Mouse (Mus musculus): Measurements from ENCODE around the gene Zfand2b. TPM values are rescaled to one million over a fixed set of nuclear protein-coding genes. Genes with fewer than 3 reads are reported as not detected.

Gene Zfand2b
- polyA plus RNA-seq, 1 experiment from 2014 or later = 36.7 TPM

- no peak overlapping the region for H3K9ac ChIP-seq
- H3K4me1 ChIP-seq (replicated peaks; ENCODE audit: control insufficient read depth, insufficient read depth, low read length) = peaks cover 11% of the 10 kb centered on the region
- peaks cover 47% of the 10 kb centered on the region for H3K36me3 ChIP-seq (replicated peaks; ENCODE audit: control insufficient read depth, insufficient read depth)
- H3K27ac ChIP-seq = no peak overlapping the region
- DNase-seq (ENCODE audit: low spot score) = no peak
- H3K27me3 ChIP-seq (ENCODE audit: control insufficient read depth, insufficient read depth, low read length) = no peaks in the 10 kb centered on the region
- ATAC-seq (ENCODE audit: low FRiP score) = no peak
- H3K9me3 ChIP-seq (ENCODE audit: control insufficient read depth, low read length) = no peaks in the 10 kb centered on the region
- no peak overlapping the region for H3K4me3 ChIP-seq (replicated peaks; ENCODE audit: low read length)
- H3K4me2 ChIP-seq (replicated peaks) = no peak overlapping the region
- WGBS = 93% methylated on average over 2 of the region's 2 CpGs
Measured at GRCm38 (mm10) chr1:75138448-75138847, 30.0 kb upstream of the Zfand2b start.

- no peaks in the 10 kb centered on the region for H3K27me3 ChIP-seq (ENCODE audit: control insufficient read depth, insufficient read depth, low read length)
- H3K4me1 ChIP-seq (replicated peaks; ENCODE audit: control insufficient read depth, insufficient read depth, low read length) = peaks cover 22% of the 10 kb centered on the region
- no peaks in the 10 kb centered on the region for H3K9me3 ChIP-seq (ENCODE audit: control insufficient read depth, low read length)
- H3K36me3 ChIP-seq (replicated peaks; ENCODE audit: control insufficient read depth, insufficient read depth) = peaks cover 57% of the 10 kb centered on the region
- peak overlapping the region; percentile 85 for H3K4me3 ChIP-seq (replicated peaks; ENCODE audit: low read length)
- DNase-seq (ENCODE audit: low spot score) (no peak), ATAC-seq (ENCODE audit: low FRiP score) (no peak)
- peak overlapping the region; percentile 96; the same call in 1 of the 2 replicates for H3K27ac ChIP-seq
- H3K9ac ChIP-seq = peak overlapping the region; percentile 96
- peak overlapping the region; percentile 82 for H3K4me2 ChIP-seq (replicated peaks)
- 56% methylated on average over 4 of the region's 4 CpGs for WGBS
Measured at GRCm38 (mm10) chr1:75140601-75141190, 27.8 kb upstream of the Zfand2b start.

GRCm38 (mm10) chr1:75141486-75142190, 26.8 kb upstream of the Zfand2b start:
- Histone ChIP-seq H3K27ac (peak overlapping the region; percentile 96), H3K9ac (peak overlapping the region; percentile 96), H3K27me3 (ENCODE audit: control insufficient read depth, insufficient read depth, low read length) (no peaks in the 10 kb centered on the region), H3K4me1 (replicated peaks; ENCODE audit: control insufficient read depth, insufficient read depth, low read length) (peaks cover 22% of the 10 kb centered on the region), H3K36me3 (replicated peaks; ENCODE audit: control insufficient read depth, insufficient read depth) (peaks cover 57% of the 10 kb centered on the region), H3K9me3 (ENCODE audit: control insufficient read depth, low read length) (no peaks in the 10 kb centered on the region), H3K4me2 (replicated peaks) (peak overlapping the region; percentile 82), H3K4me3 (replicated peaks; ENCODE audit: low read length) (peak overlapping the region; percentile 85)
- peak; percentile 38 for DNase-seq (ENCODE audit: low spot score)
- ATAC-seq (ENCODE audit: low FRiP score) = 0 out of 2 replicates have a peak, but pooled peaks have one; percentile 9
- WGBS = under 1% methylated on average over 53 of the region's 53 CpGs

- H3K9me3 ChIP-seq (ENCODE audit: control insufficient read depth, low read length) = no peaks in the 10 kb centered on the region
- H3K27me3 ChIP-seq (ENCODE audit: control insufficient read depth, insufficient read depth, low read length) = no peaks in the 10 kb centered on the region
- peak within 1 kb of the TSS; percentile 96 for H3K27ac ChIP-seq
- ATAC-seq (ENCODE audit: low FRiP score) (peak; percentile 90), DNase-seq (ENCODE audit: low spot score) (peak; percentile 97)
- peaks cover 22% of the 10 kb centered on the region for H3K4me1 ChIP-seq (replicated peaks; ENCODE audit: control insufficient read depth, insufficient read depth, low read length)
- peak within 1 kb of the TSS; percentile 96 for H3K9ac ChIP-seq
- peak within 1 kb of the TSS; percentile 85 for H3K4me3 ChIP-seq (replicated peaks; ENCODE audit: low read length)
- peaks cover 57% of the 10 kb centered on the region for H3K36me3 ChIP-seq (replicated peaks; ENCODE audit: control insufficient read depth, insufficient read depth)
- H3K4me2 ChIP-seq (replicated peaks) = peak within 1 kb of the TSS; percentile 82
- under 1% methylated on average over 77 of the region's 91 CpGs for WGBS
Measured at GRCm38 (mm10) chr1:75142301-75143261, 25.9 kb upstream of the Zfand2b start, which contains the start of the genes Cnppd1 and Retreg2. Gene Cnppd1 (minus strand): TSS chr1:75142711. Gene Retreg2 (plus strand): TSS chr1:75142778.

GRCm38 (mm10) chr1:75145589-75145988, 22.9 kb upstream of the Zfand2b start:
- ATAC-seq (ENCODE audit: low FRiP score) = no peak
- Histone ChIP-seq H3K4me3 (replicated peaks; ENCODE audit: low read length) (no peak overlapping the region), H3K27ac (no peak overlapping the region), H3K9ac (no peak overlapping the region), H3K27me3 (ENCODE audit: control insufficient read depth, insufficient read depth, low read length) (no peaks in the 10 kb centered on the region), H3K9me3 (ENCODE audit: control insufficient read depth, low read length) (no peaks in the 10 kb centered on the region), H3K4me1 (replicated peaks; ENCODE audit: control insufficient read depth, insufficient read depth, low read length) (peaks cover 19% of the 10 kb centered on the region), H3K36me3 (replicated peaks; ENCODE audit: control insufficient read depth, insufficient read depth) (peaks cover 59% of the 10 kb centered on the region), H3K4me2 (replicated peaks) (no peak overlapping the region)
- no peak for DNase-seq (ENCODE audit: low spot score)
- WGBS = 92% methylated on average over 3 of the region's 3 CpGs

GRCm38 (mm10) chr1:75147411-75148135, 20.9 kb upstream of the Zfand2b start:
- WGBS = 85% methylated on average over 7 of the region's 7 CpGs
- H3K4me3 ChIP-seq (replicated peaks; ENCODE audit: low read length) = no peak overlapping the region
- H3K9ac ChIP-seq = no peak overlapping the region

GRCm38 (mm10) chr1:75148727-75149126, 19.7 kb upstream of the Zfand2b start:
- Histone ChIP-seq H3K4me1 (replicated peaks; ENCODE audit: control insufficient read depth, insufficient read depth, low read length) (peaks cover 8% of the 10 kb centered on the region), H3K9me3 (ENCODE audit: control insufficient read depth, low read length) (no peaks in the 10 kb centered on the region), H3K4me2 (replicated peaks) (no peak overlapping the region), H3K36me3 (replicated peaks; ENCODE audit: control insufficient read depth, insufficient read depth) (peaks cover 59% of the 10 kb centered on the region), H3K4me3 (replicated peaks; ENCODE audit: low read length) (no peak overlapping the region), H3K27me3 (ENCODE audit: control insufficient read depth, insufficient read depth, low read length) (no peaks in the 10 kb centered on the region), H3K27ac (no peak overlapping the region), H3K9ac (no peak overlapping the region)
- DNase-seq (ENCODE audit: low spot score) = no peak
- WGBS = 94% methylated on average over 4 of the region's 4 CpGs
- ATAC-seq (ENCODE audit: low FRiP score) = no peak

More at GRCm38 (mm10) chr1:75147411-75148135, 20.9 kb upstream of the Zfand2b start:
- ATAC-seq (ENCODE audit: low FRiP score) = no peak
- DNase-seq (ENCODE audit: low spot score) = no peak
- H3K9me3 ChIP-seq (ENCODE audit: control insufficient read depth, low read length) = no peaks in the 10 kb centered on the region
- H3K27ac ChIP-seq = no peak overlapping the region
- H3K27me3 ChIP-seq (ENCODE audit: control insufficient read depth, insufficient read depth, low read length) = no peaks in the 10 kb centered on the region
- H3K4me1 ChIP-seq (replicated peaks; ENCODE audit: control insufficient read depth, insufficient read depth, low read length) = peaks cover 11% of the 10 kb centered on the region
- H3K36me3 ChIP-seq (replicated peaks; ENCODE audit: control insufficient read depth, insufficient read depth) = peaks cover 59% of the 10 kb centered on the region
- no peak overlapping the region for H3K4me2 ChIP-seq (replicated peaks)

- DNase-seq (ENCODE audit: low spot score) (no peak), ATAC-seq (ENCODE audit: low FRiP score) (no peak)
- Histone ChIP-seq H3K4me3 (replicated peaks; ENCODE audit: low read length) (no peak overlapping the region), H3K27ac (no peak overlapping the region), H3K9ac (no peak overlapping the region), H3K36me3 (replicated peaks; ENCODE audit: control insufficient read depth, insufficient read depth) (no peaks in the 10 kb centered on the region), H3K27me3 (ENCODE audit: control insufficient read depth, insufficient read depth, low read length) (no peaks in the 10 kb centered on the region), H3K4me1 (replicated peaks; ENCODE audit: control insufficient read depth, insufficient read depth, low read length) (no peaks in the 10 kb centered on the region), H3K4me2 (replicated peaks) (no peak overlapping the region), H3K9me3 (ENCODE audit: control insufficient read depth, low read length) (no peaks in the 10 kb centered on the region)
- 74% methylated on average over 3 of the region's 3 CpGs for WGBS
Measured at GRCm38 (mm10) chr1:75155837-75156236, 12.6 kb upstream of the Zfand2b start.
